Mouse (Mus musculus): ENCODE data around the gene Fam50a. TPM values are rescaled to one million over a fixed set of nuclear protein-coding genes. Genes with fewer than 3 reads are reported as not detected.

Fam50a gene
- polyA plus RNA-seq (2014; fragmentation: Illumina TruSeq; extraction: RNeasy Lipid Tissue Mini Kit (QIAGEN cat#74804); ENCODE audit: low read depth, low replicate concordance), result 2.9 TPM

GRCm38 (mm10) chrX:74312540-74313464, at the start of gene Fam50a:
TSS of gene Fam50a (plus strand) at chrX:74313033.

GRCm38 (mm10) chrX:74270062-74270901, 42.6 kb upstream of the Fam50a start, which contains the start of gene Rpl10:
TSS of gene Rpl10 (plus strand) at chrX:74270812.

DNA sequence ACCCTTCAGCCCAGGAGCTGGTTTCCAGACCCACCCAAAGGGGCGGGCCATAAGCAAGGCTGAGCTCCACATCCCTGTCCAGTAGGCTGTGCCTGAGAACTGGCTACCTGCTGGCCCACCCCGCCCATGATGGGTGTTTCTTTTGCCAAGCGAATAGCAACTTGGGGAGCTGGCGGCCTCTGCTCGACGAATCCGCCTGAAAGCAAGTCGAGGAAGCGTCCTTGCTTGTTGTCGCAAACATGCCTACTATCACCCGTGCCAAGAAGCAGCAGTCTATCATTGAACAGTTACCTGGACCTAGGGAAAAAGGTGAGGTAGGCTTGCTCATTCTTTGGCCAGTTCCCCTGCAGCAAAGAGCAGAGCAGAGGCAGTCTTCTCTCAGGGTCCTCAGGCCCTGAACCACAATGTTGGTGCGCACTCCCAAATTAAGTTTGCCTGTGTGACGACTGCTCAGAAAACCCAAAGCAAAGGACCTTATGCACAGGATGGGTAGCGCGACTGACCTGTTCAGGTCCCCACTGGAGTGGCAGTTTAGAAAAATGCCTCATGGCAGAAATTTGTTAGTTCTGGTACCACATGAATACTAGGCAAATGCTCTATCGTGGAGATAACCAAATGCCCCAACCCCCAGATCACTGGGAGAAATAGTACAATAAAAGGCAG, 31.0 kb upstream of the Fam50a start, which contains the start of the genes Taz and Dnase1l1:
Gene Taz, plus strand, starts transcription at position 181 of the 663 bp plus-strand sequence.
Gene Dnase1l1, minus strand, starts transcription at position 606 of the 663 bp plus-strand sequence.

DNA sequence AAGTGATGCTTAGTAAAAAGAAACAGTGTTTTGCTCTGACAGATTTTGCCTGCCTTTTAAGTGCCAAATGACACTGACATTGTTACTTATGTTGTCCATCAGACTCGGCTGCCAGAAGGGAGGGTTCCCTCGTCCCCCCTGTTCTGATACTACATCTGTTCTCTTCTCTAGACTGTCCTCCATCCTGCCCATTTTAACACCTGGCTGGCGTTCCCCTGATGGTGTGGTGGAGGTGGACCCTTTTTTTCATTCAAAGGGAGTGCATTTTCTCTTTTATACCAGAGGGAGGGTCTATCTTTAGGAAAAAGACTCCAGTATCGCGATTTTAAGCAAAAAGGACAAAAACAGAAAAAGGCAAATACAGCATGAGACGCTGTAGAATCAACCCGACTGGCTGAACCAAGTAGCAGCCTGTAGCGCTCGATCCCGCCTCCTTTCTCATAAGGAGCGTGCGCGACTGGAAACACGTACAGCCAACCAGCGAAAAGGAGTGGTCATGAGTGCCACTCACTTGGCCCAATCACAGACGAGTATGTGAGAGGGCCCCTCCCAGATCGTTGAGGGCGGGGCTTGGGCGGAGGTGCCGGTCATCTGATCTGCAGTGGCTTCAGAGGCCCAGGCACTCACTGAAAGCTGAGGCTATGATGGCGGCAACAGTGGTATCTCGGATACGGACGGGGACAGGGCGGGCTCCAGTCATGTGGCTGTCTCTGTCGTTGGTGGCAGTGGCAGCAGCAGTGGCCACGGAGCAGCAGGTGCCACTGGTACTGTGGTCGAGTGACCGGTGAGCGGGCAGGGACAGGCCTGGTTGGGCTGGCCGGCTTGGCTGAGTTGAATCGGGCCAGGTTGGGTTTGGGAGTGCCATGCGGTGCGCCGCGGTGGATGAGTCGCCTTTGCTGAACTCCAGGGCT, 16.0 kb upstream of the Fam50a start, which contains the start of gene Atp6ap1:
Gene Atp6ap1, plus strand, starts transcription at position 560 of the 911 bp plus-strand sequence.

GRCm38 (mm10) chrX:74304867-74305700, 7.7 kb upstream of the Fam50a start, which contains the start of gene Gdi1:
TSS of gene Gdi1 (plus strand) at chrX:74304998.

GRCm38 (mm10) chrX:74328725-74329161, 15.9 kb downstream of the Fam50a start, which contains the start of gene Plxna3:
TSS of gene Plxna3 (plus strand) at chrX:74329066.

DNA sequence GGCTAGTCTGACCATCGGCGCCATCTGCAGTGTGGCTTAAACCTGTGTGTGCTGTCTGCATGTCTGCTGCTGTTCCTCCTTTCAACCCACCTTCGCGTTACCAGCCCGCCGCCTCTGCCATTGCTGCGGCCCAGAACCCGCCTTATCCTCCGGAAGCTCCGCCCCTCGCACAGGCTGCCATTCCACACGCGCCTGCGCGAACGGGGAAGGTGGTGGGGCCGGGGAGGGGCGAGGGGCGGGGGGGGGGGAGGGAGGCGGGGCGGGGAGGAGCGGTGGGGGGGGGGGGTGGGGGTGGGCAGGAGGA, 40.6 kb downstream of the Fam50a start, which contains the start of gene Lage3:
Gene Lage3, minus strand, starts transcription at position 152 of the 304 bp plus-strand sequence.

Other genes with a start within 250 kb of the Fam50a start
- gene Opn1mw, start 185.6 kb upstream of the Fam50a start, polyA plus RNA-seq (2014; fragmentation: Illumina TruSeq; extraction: RNeasy Lipid Tissue Mini Kit (QIAGEN cat#74804); ENCODE audit: low read depth, low replicate concordance), result not detected
- 2.5 TPM for gene Mecp2, start 177.7 kb upstream of the Fam50a start, polyA plus RNA-seq (2014; fragmentation: Illumina TruSeq; extraction: RNeasy Lipid Tissue Mini Kit (QIAGEN cat#74804); ENCODE audit: low read depth, low replicate concordance)
- gene Tex28, start 145.2 kb upstream of the Fam50a start, polyA plus RNA-seq (2014; fragmentation: Illumina TruSeq; extraction: RNeasy Lipid Tissue Mini Kit (QIAGEN cat#74804); ENCODE audit: low read depth, low replicate concordance), result 2.9 TPM
- 19.2 TPM for gene Tktl1, start 135.8 kb upstream of the Fam50a start, polyA plus RNA-seq (2014; fragmentation: Illumina TruSeq; extraction: RNeasy Lipid Tissue Mini Kit (QIAGEN cat#74804); ENCODE audit: low read depth, low replicate concordance)
- 13.9 TPM for gene Flna, start 63.2 kb upstream of the Fam50a start, polyA plus RNA-seq (2014; fragmentation: Illumina TruSeq; extraction: RNeasy Lipid Tissue Mini Kit (QIAGEN cat#74804); ENCODE audit: low read depth, low replicate concordance)
- gene Emd, start 58.3 kb upstream of the Fam50a start, polyA plus RNA-seq (2014; fragmentation: Illumina TruSeq; extraction: RNeasy Lipid Tissue Mini Kit (QIAGEN cat#74804); ENCODE audit: low read depth, low replicate concordance), result 24.3 TPM
- gene Rpl10, start 42.2 kb upstream of the Fam50a start, polyA plus RNA-seq (2014; fragmentation: Illumina TruSeq; extraction: RNeasy Lipid Tissue Mini Kit (QIAGEN cat#74804); ENCODE audit: low read depth, low replicate concordance), result 81.7 TPM
- gene Taz, start 31.1 kb upstream of the Fam50a start, polyA plus RNA-seq (2014; fragmentation: Illumina TruSeq; extraction: RNeasy Lipid Tissue Mini Kit (QIAGEN cat#74804); ENCODE audit: low read depth, low replicate concordance), result 6.3 TPM
- gene Dnase1l1, start 30.7 kb upstream of the Fam50a start, polyA plus RNA-seq (2014; fragmentation: Illumina TruSeq; extraction: RNeasy Lipid Tissue Mini Kit (QIAGEN cat#74804); ENCODE audit: low read depth, low replicate concordance), result 2.2 TPM
- 29.2 TPM for gene Atp6ap1, start 15.9 kb upstream of the Fam50a start, polyA plus RNA-seq (2014; fragmentation: Illumina TruSeq; extraction: RNeasy Lipid Tissue Mini Kit (QIAGEN cat#74804); ENCODE audit: low read depth, low replicate concordance)
- 10.1 TPM for gene Gdi1, start 8.0 kb upstream of the Fam50a start, polyA plus RNA-seq (2014; fragmentation: Illumina TruSeq; extraction: RNeasy Lipid Tissue Mini Kit (QIAGEN cat#74804); ENCODE audit: low read depth, low replicate concordance)
- gene Plxna3, start 16.0 kb downstream of the Fam50a start, polyA plus RNA-seq (2014; fragmentation: Illumina TruSeq; extraction: RNeasy Lipid Tissue Mini Kit (QIAGEN cat#74804); ENCODE audit: low read depth, low replicate concordance), result not detected
- 2.3 TPM for gene Lage3, start 40.6 kb downstream of the Fam50a start, polyA plus RNA-seq (2014; fragmentation: Illumina TruSeq; extraction: RNeasy Lipid Tissue Mini Kit (QIAGEN cat#74804); ENCODE audit: low read depth, low replicate concordance)
- gene Ubl4a, start 60.2 kb downstream of the Fam50a start, polyA plus RNA-seq (2014; fragmentation: Illumina TruSeq; extraction: RNeasy Lipid Tissue Mini Kit (QIAGEN cat#74804); ENCODE audit: low read depth, low replicate concordance), result 5.5 TPM
- 3.9 TPM for gene Slc10a3, start 60.3 kb downstream of the Fam50a start, polyA plus RNA-seq (2014; fragmentation: Illumina TruSeq; extraction: RNeasy Lipid Tissue Mini Kit (QIAGEN cat#74804); ENCODE audit: low read depth, low replicate concordance)
- gene Fam3a, start 80.2 kb downstream of the Fam50a start, polyA plus RNA-seq (2014; fragmentation: Illumina TruSeq; extraction: RNeasy Lipid Tissue Mini Kit (QIAGEN cat#74804); ENCODE audit: low read depth, low replicate concordance), result 1.3 TPM
- gene Ikbkg, start 80.3 kb downstream of the Fam50a start, polyA plus RNA-seq (2014; fragmentation: Illumina TruSeq; extraction: RNeasy Lipid Tissue Mini Kit (QIAGEN cat#74804); ENCODE audit: low read depth, low replicate concordance), result 4.3 TPM
- gene G6pdx, start 116.2 kb downstream of the Fam50a start, polyA plus RNA-seq (2014; fragmentation: Illumina TruSeq; extraction: RNeasy Lipid Tissue Mini Kit (QIAGEN cat#74804); ENCODE audit: low read depth, low replicate concordance), result 3.8 TPM
- 2.4 TPM for gene Gm6880, start 168.4 kb downstream of the Fam50a start, polyA plus RNA-seq (2014; fragmentation: Illumina TruSeq; extraction: RNeasy Lipid Tissue Mini Kit (QIAGEN cat#74804); ENCODE audit: low read depth, low replicate concordance)